Comparison of ENCODE assay signal across 11 mouse cellular contexts in genomic region chr15:95884658-95885620, GRCm38 (mm10).
A peak's percentile ranks its signal among the peaks of the same experiment; 100 is the strongest.
DNase-seq lines count a peak whose midpoint lies in the region; ATAC-seq and TF ChIP-seq lines count a peak whose summit lies in the region.
"Had no signal": no experiment of that assay in that cellular context is flagged by ENCODE, and none has a peak within 500 bp of the region (broad histone marks: within the 10 kb centered on the region; RNA-seq: fewer than 3 reads in every experiment).

No protein-coding gene starts in this region.

- no peak for TF ChIP-seq EP300 in MEL (IDR thresholded peaks at IDR 0.05; ENCODE audit: low read depth in 1 of 2, low read length in 2 of 2)

- no peak for TF ChIP-seq CTCF in lung, embryonic 14.5 days (IDR thresholded peaks at IDR 0.05; ENCODE audit: low read depth)
- no peak for TF ChIP-seq CTCF in lung, adult 2 months (IDR thresholded peaks at IDR 0.05; ENCODE audit: insufficient read depth, low read length)
- no peak for TF ChIP-seq CTCF in MEL (IDR thresholded peaks at IDR 0.05 in 2 of 3, conservative IDR thresholded peaks at IDR 0.05 in 1 of 3; ENCODE audit: control insufficient read depth in 1 of 3, insufficient read depth in 1 of 3, low read depth in 2 of 3, low read length in 3 of 3, poor library complexity in 1 of 3, severe bottlenecking in 1 of 3)

- peaks cover 32% of the 10 kb centered on the region for H3K4me1 ChIP-seq in lung, embryonic 14.5 days (ENCODE audit: insufficient read depth)
- H3K4me1 ChIP-seq in lung, adult 2 months (ENCODE audit: control insufficient read depth, insufficient read depth, low read length) = peaks cover 27% of the 10 kb centered on the region
- H3K4me1 ChIP-seq in MEL (ENCODE audit: control insufficient read depth in 1 of 2, insufficient read depth in 2 of 2, low read length in 2 of 2) = peaks cover 13 to 41% of the 10 kb centered on the region in 2 experiments
- peaks cover 46% of the 10 kb centered on the region for H3K4me1 ChIP-seq in embryonic facial prominence, embryonic 13.5 days
- H3K4me1 ChIP-seq in liver, embryonic 16.5 days (ENCODE audit: control insufficient read depth, low read depth, low read length) = peaks cover 60% of the 10 kb centered on the region

- H3K9me3 ChIP-seq in lung, embryonic 14.5 days (ENCODE audit: low read depth, low read length) = no peaks in the 10 kb centered on the region
- no peaks in the 10 kb centered on the region for H3K9me3 ChIP-seq in MEL (replicated peaks; ENCODE audit: insufficient read depth, low read length)
- H3K9me3 ChIP-seq in embryonic facial prominence, embryonic 13.5 days = no peaks in the 10 kb centered on the region
- no peaks in the 10 kb centered on the region for H3K9me3 ChIP-seq in liver, embryonic 16.5 days (replicated peaks; ENCODE audit: control insufficient read depth, low read length)
- H3K9me3 ChIP-seq: limb, embryonic 15.5 days had no signal

- H3K27ac ChIP-seq in lung, embryonic 14.5 days (ENCODE audit: low read depth) = 0 out of 2 replicates have a peak overlapping the region, but pooled peaks have one; percentile 18
- H3K27ac ChIP-seq in MEL (ENCODE audit: control insufficient read depth, low read depth, low read length) = 0 out of 2 replicates have a peak overlapping the region, but pooled peaks have one; percentile 11
- peak overlapping the region; percentile 39; the same call in 1 of the 2 replicates for H3K27ac ChIP-seq in embryonic facial prominence, embryonic 13.5 days
- H3K27ac ChIP-seq in liver, embryonic 16.5 days (ENCODE audit: low read length) = peak overlapping the region; percentile 99

- H3K4me3 ChIP-seq in lung, embryonic 14.5 days (ENCODE audit: low read depth, low read length) = no peak overlapping the region
- H3K4me3 ChIP-seq in lung, adult 2 months (replicated peaks; ENCODE audit: extremely low read depth, low read depth, low read length) = no peak overlapping the region
- H3K4me3 ChIP-seq in MEL (ENCODE audit: control insufficient read depth in 1 of 2, insufficient read depth in 1 of 2, low read depth in 2 of 2, low read length in 2 of 2) = no peak overlapping the region
- H3K4me3 ChIP-seq in embryonic facial prominence, embryonic 13.5 days = no peak overlapping the region
- peak overlapping the region; percentile 37 for H3K4me3 ChIP-seq in liver, embryonic 16.5 days (ENCODE audit: low read depth, low read length)
- H3K4me3 ChIP-seq: limb, embryonic 15.5 days had no signal

- no peak overlapping the region for H3K4me2 ChIP-seq in lung, embryonic 14.5 days
- peak overlapping the region; percentile 24; the same call in 1 of the 2 replicates for H3K4me2 ChIP-seq in embryonic facial prominence, embryonic 13.5 days
- peak overlapping the region; percentile 56 for H3K4me2 ChIP-seq in liver, embryonic 16.5 days (ENCODE audit: low read depth, low read length)
- H3K4me2 ChIP-seq: limb, embryonic 15.5 days had no signal

- no peak for TF ChIP-seq RAD21 in MEL (IDR thresholded peaks at IDR 0.05; ENCODE audit: low read depth, low read length)

- 75% methylated on average over 10 of the region's 10 CpGs for WGBS in lung, embryonic 14.5 days
- 56% methylated on average over 10 of the region's 10 CpGs for WGBS in lung, adult 2 months
- 62% methylated on average over 10 of the region's 10 CpGs for WGBS in embryonic facial prominence, embryonic 13.5 days
- WGBS in liver, embryonic 16.5 days (ENCODE audit: insufficient replicate concordance) = 62% methylated on average over 10 of the region's 10 CpGs

- H3K27me3 ChIP-seq in lung, embryonic 14.5 days (ENCODE audit: insufficient read depth, low read length) = no peaks in the 10 kb centered on the region
- no peaks in the 10 kb centered on the region for H3K27me3 ChIP-seq in MEL (ENCODE audit: control insufficient read depth in 1 of 2, insufficient read depth in 2 of 2, low read length in 2 of 2)
- no peaks in the 10 kb centered on the region for H3K27me3 ChIP-seq in embryonic facial prominence, embryonic 13.5 days
- H3K27me3 ChIP-seq in liver, embryonic 16.5 days (ENCODE audit: control insufficient read depth, insufficient read depth, low read depth, low read length) = no peaks in the 10 kb centered on the region
- H3K27me3 ChIP-seq: limb, embryonic 15.5 days had no signal

- no peak for TF ChIP-seq POLR2A in lung, adult 2 months (IDR thresholded peaks at IDR 0.05; ENCODE audit: borderline replicate concordance, extremely low read depth, low read depth, low read length)
- TF ChIP-seq POLR2A in MEL (IDR thresholded peaks at IDR 0.05; ENCODE audit: control insufficient read depth in 1 of 2, insufficient read depth in 1 of 2, low read depth in 1 of 2, low read length in 2 of 2, poor library complexity in 1 of 2) = no peak

- peaks cover 42% of the 10 kb centered on the region for H3K79me2 ChIP-seq in MEL (ENCODE audit: control insufficient read depth, insufficient read depth, low read length, poor library complexity)

- no peak overlapping the region for H3K9ac ChIP-seq in lung, embryonic 14.5 days
- no peak overlapping the region for H3K9ac ChIP-seq in MEL (ENCODE audit: control insufficient read depth, low read depth, low read length, poor library complexity, severe bottlenecking)
- H3K9ac ChIP-seq in embryonic facial prominence, embryonic 13.5 days = no peak overlapping the region
- H3K9ac ChIP-seq in liver, embryonic 16.5 days (ENCODE audit: low read depth, low read length) = peak overlapping the region; percentile 46
- H3K9ac ChIP-seq: limb, embryonic 15.5 days had no signal

- no peak for ATAC-seq in lung, embryonic 14.5 days (ENCODE audit: insufficient read depth)
- ATAC-seq in embryonic facial prominence, embryonic 13.5 days (ENCODE audit: insufficient number of reproducible peaks, insufficient read depth, low FRiP score, low TSS enrichment, low read depth) = no peak
- peak; percentile 43 for ATAC-seq in liver, embryonic 16.5 days (ENCODE audit: low read depth)
- ATAC-seq: hindbrain, embryonic 16.5 days had no signal

- no peaks in the 10 kb centered on the region for H3K36me3 ChIP-seq in lung, embryonic 14.5 days (ENCODE audit: insufficient read depth)
- peaks cover 8 to 47% of the 10 kb centered on the region in 2 experiments for H3K36me3 ChIP-seq in MEL (ENCODE audit: control insufficient read depth in 1 of 2, insufficient read depth in 2 of 2, low read length in 2 of 2)
- H3K36me3 ChIP-seq in embryonic facial prominence, embryonic 13.5 days = peaks cover 4% of the 10 kb centered on the region; the same call in 1 of the 2 replicates
- no peaks in the 10 kb centered on the region for H3K36me3 ChIP-seq in liver, embryonic 16.5 days (ENCODE audit: control insufficient read depth, insufficient read depth)
- H3K36me3 ChIP-seq: limb, embryonic 15.5 days had no signal

- no peak for DNase-seq in lung, embryonic 14.5 days
- DNase-seq in lung, adult 2 months = no peak
- peak; percentile 25 for DNase-seq in MEL (ENCODE audit: low read depth, low spot score)
- DNase-seq in neural tube, embryonic 10.5 days (ENCODE audit: extremely low spot score, low spot score) = no peak
- DNase-seq in layer of hippocampus, adult 9-11 months = no peak
- DNase-seq: right cerebral cortex, postnatal 4 days; thymus, postnatal 4 days had no signal

TF ChIP-seq in MEL, 35 proteins besides CTCF, POLR2A, EP300 and RAD21:
- no peak for TF ChIP-seq MYC (IDR thresholded peaks at IDR 0.05; ENCODE audit: low read depth, low read length)
- TF ChIP-seq TCF12 (IDR thresholded peaks at IDR 0.05; ENCODE audit: low read depth, low read length) = no peak
- TF ChIP-seq MAX (IDR thresholded peaks at IDR 0.05; ENCODE audit: low read length) = no peak
- no peak for TF ChIP-seq SIN3A (IDR thresholded peaks at IDR 0.05; ENCODE audit: low read length)
- no peak for TF ChIP-seq MEF2A (IDR thresholded peaks at IDR 0.05; ENCODE audit: extremely low read depth, insufficient replicate concordance, low read depth, low read length, poor library complexity, severe bottlenecking)
- TF ChIP-seq TAL1 (IDR thresholded peaks at IDR 0.05; ENCODE audit: low read length) = no peak
- TF ChIP-seq E2F4 (IDR thresholded peaks at IDR 0.05; ENCODE audit: borderline replicate concordance, low read depth, low read length) = no peak
- no peak for TF ChIP-seq MAFK (IDR thresholded peaks at IDR 0.05; ENCODE audit: borderline replicate concordance, low read depth, low read length)
- no peak for TF ChIP-seq JUND (IDR thresholded peaks at IDR 0.05; ENCODE audit: low read depth, low read length)
- TF ChIP-seq ZNF384 (IDR thresholded peaks at IDR 0.05; ENCODE audit: low read depth, low read length) = no peak
- TF ChIP-seq MYB (IDR thresholded peaks at IDR 0.05; ENCODE audit: low read depth, low read length) = no peak
- TF ChIP-seq USF1 (IDR thresholded peaks at IDR 0.05; ENCODE audit: low read depth, low read length) = no peak
- no peak for TF ChIP-seq ELF1 (IDR thresholded peaks at IDR 0.05; ENCODE audit: low read depth, low read length)
- no peak for TF ChIP-seq NRF1 (IDR thresholded peaks at IDR 0.05; ENCODE audit: insufficient read depth, low read depth, low read length, poor library complexity, severe bottlenecking)
- no peak for TF ChIP-seq MXI1 (IDR thresholded peaks at IDR 0.05; ENCODE audit: low read depth, low read length)
- TF ChIP-seq BHLHE40 (IDR thresholded peaks at IDR 0.05; ENCODE audit: borderline replicate concordance, low read depth, low read length) = no peak

Comparison
In these comparisons a context has a peak if more than half of its experiments do, and no peak if none do; other contexts are left out.
1. H3K27ac ChIP-seq: peak in every context shown above with its lines; median percentile 99 in liver, embryonic 16.5 days; 39 in embryonic facial prominence, embryonic 13.5 days; 18 in lung, embryonic 14.5 days; 11 in MEL.